Mouse (Mus musculus): ENCODE data around the gene Pphln1.

DNA sequence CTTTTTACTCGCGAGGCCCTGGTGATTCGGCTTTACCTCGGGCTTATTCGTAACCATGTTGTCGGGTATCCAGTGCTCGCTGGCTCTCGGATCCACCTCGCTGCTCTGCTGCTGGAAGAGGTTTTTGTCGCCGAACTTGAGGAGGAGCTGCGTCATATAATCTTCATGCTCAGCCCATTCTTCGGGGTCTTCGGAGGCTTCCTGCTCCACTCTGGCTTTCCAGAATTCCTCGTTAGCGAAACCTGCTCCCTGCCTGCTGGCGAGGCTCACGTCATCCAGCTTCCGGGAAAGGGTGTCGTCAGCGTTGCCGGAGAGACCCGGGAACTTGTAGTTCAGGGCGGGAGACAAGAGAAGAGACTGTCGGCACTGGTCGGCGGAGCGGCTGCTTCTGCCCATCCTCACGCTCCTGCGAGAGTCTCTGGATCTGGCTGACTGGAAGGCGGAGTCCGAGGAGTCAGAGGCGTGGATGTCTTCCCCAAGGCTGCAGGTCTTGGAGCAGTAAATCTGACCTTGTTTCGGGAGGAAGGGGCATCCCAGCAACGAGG is 105.1 kb downstream of the Pphln1 start:
- TF ChIP-seq EP300 (IDR thresholded peaks at IDR 0.05) (no peak), CTCF (IDR thresholded peaks at IDR 0.05) (no peak)
